Mouse (Mus musculus): ENCODE data around the gene Trem2.

DNA sequence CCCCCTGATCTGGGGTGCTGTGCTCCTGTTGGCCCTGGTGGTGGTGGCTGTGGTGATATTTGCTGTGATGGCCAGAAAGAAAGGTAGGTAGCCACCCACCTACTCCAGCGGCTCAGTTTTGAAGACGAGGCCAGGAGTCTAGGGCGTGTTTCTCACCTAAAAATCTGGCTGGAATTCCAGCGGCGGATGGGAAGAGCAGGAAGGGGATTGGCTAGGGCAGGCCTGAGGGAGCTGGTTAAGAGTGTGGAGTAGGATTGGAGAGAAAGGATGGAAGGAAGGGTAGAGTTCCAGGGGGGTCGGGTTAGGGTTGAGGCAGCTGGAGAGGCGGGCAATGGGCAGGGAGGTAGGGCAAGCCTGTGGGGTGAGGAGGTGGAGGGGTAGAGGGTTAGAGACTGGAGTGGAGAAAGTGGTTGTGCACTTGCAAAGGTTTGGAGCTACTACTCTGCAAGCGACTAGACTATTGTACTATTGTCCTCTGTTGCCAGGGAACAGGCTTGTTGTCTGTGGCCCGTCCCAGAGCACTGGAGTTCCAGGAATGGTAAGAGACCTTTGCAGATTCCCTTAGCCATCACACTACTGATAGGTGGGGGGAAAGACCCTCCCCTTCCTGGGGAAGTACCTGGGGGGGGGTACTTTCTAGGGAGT is 19.4 kb downstream of the Trem2 start:
- TF ChIP-seq MAX (IDR thresholded peaks at IDR 0.05; ENCODE audit: low read depth) (no peak), POLR2A (IDR thresholded peaks at IDR 0.05; ENCODE audit: insufficient read length, low read depth) (no peak), MYOG (IDR thresholded peaks at IDR 0.05; ENCODE audit: control insufficient read depth in 1 of 3, insufficient read depth in 1 of 3, insufficient read length in 2 of 3, low read depth in 2 of 3) (no peak), REST (IDR thresholded peaks at IDR 0.05; ENCODE audit: insufficient read depth, insufficient read length) (no peak), USF1 (IDR thresholded peaks at IDR 0.05; ENCODE audit: low read depth) (no peak), SRF (IDR thresholded peaks at IDR 0.05; ENCODE audit: control insufficient read depth, insufficient read length, low read depth) (no peak), POLR2AphosphoS2 (IDR thresholded peaks at IDR 0.05; ENCODE audit: insufficient read length, low read depth) (no peak)

All from myocyte (in vitro differentiated cells).